Mouse (Mus musculus) embryonic facial prominence, embryonic 13.5 days (tissue): Measurements from ENCODE around the gene Prcd. TPM values are rescaled to one million over a fixed set of nuclear protein-coding genes. Genes with fewer than 3 reads are reported as not detected.
"Not testable (repeated sequence)": the region's sequence is repeated elsewhere in the genome, so short reads cannot be mapped to it uniquely, and the experiment has no call there.

ENCODE experiments used
- ATAC-seq: fragments of 200-750 bp; cut with Nextera tagmentation; 2 replicates; pipeline ENCODE4 v1.8.0; 2017; ENCODE audit warnings: low read depth; ENCODE audit not compliant: insufficient number of reproducible peaks, insufficient read depth, low FRiP score, low TSS enrichment
- H3K27ac ChIP-seq: fragments of 300-500 bp; sonication (generic); 2 replicates; pipeline ENCODE4 v1.5.1; 2015; ENCODE audit warnings: moderate library complexity, mild to moderate bottlenecking, inconsistent platforms
- H3K27me3 ChIP-seq: fragments of 300-500 bp; sonication (generic); 2 replicates; pipeline ENCODE4 v1.6.1; 2015; ENCODE audit warnings: mild to moderate bottlenecking, inconsistent platforms
- H3K36me3 ChIP-seq: fragments of 300-500 bp; sonication (generic); 2 replicates; pipeline ENCODE4 v1.6.1; 2015; ENCODE audit warnings: mild to moderate bottlenecking, inconsistent platforms
- H3K4me1 ChIP-seq: fragments of 300-500 bp; sonication (generic); 2 replicates; pipeline ENCODE4 v1.6.1; 2015; ENCODE audit warnings: inconsistent platforms
- H3K4me2 ChIP-seq: fragments of 300-500 bp; sonication (generic); 2 replicates; pipeline ENCODE4 v1.6.1; 2015; ENCODE audit warnings: moderate library complexity, mild to moderate bottlenecking, inconsistent platforms
- H3K4me3 ChIP-seq: fragments of 300-500 bp; sonication (generic); 2 replicates; pipeline ENCODE4 v1.5.1; 2015; ENCODE audit warnings: mild to moderate bottlenecking, inconsistent platforms
- H3K9ac ChIP-seq: fragments of 300-500 bp; sonication (generic); 2 replicates; pipeline ENCODE4 v1.6.1; 2015; ENCODE audit warnings: mild to moderate bottlenecking, inconsistent platforms
- H3K9me3 ChIP-seq: fragments of 300-500 bp; sonication (generic); 2 replicates; pipeline ENCODE4 v1.6.1; 2016; ENCODE audit warnings: inconsistent platforms
- WGBS: fragments of 180-500 bp; shearing (Covaris S2); methylation state at CpG from one replicate; pipeline ENCODE4 v1.1.7; 2015; ENCODE audit warnings: mixed read lengths; 5-methylcytosine and 5-hydroxymethylcytosine counted together
- polyA plus RNA-seq: library from polyadenylated mRNA; unstranded; fragments of >200 nt; fragmentation: Nextera tagmentation; extraction: Ambion mirVana; gene quantifications from 2 replicates; pipeline ENCODE4 v1.2.1, GENCODE M21; 2015

The Prcd gene
- polyA plus RNA-seq, 1 experiment from 2014 or later = 0.80 TPM

GRCm38 (mm10) chr11:116627072-116628020 is 26.0 kb upstream of the Prcd start:
- WGBS = 38% methylated on average over 10 of the region's 10 CpGs

GRCm38 (mm10) chr11:116628712-116629111 is 24.6 kb upstream of the Prcd start:
- Histone ChIP-seq H3K9me3 (no peaks in the 10 kb centered on the region), H3K27ac (no peak overlapping the region), H3K27me3 (peaks cover 9% of the 10 kb centered on the region; the same call in 1 of the 2 replicates), H3K4me3 (no peak overlapping the region), H3K36me3 (no peaks in the 10 kb centered on the region), H3K4me2 (no peak overlapping the region), H3K9ac (0 out of 2 replicates have a peak overlapping the region, but pooled peaks have one; percentile 21), H3K4me1 (peaks cover 5% of the 10 kb centered on the region; the same call in 1 of the 2 replicates)
- WGBS = 53% methylated on average over 9 of the region's 9 CpGs
- ATAC-seq = no peak

More at GRCm38 (mm10) chr11:116627072-116628020, 26.0 kb upstream of the Prcd start:
- no peak overlapping the region for H3K4me3 ChIP-seq
- no peak for ATAC-seq
- peaks cover 14% of the 10 kb centered on the region; the same call in 1 of the 2 replicates for H3K27me3 ChIP-seq
- no peaks in the 10 kb centered on the region for H3K9me3 ChIP-seq
- H3K4me2 ChIP-seq = no peak overlapping the region
- no peak overlapping the region for H3K27ac ChIP-seq
- no peak overlapping the region for H3K9ac ChIP-seq
- no peaks in the 10 kb centered on the region for H3K36me3 ChIP-seq
- peaks cover 12% of the 10 kb centered on the region for H3K4me1 ChIP-seq

GRCm38 (mm10) chr11:116629472-116629871 is 23.9 kb upstream of the Prcd start:
- H3K27ac ChIP-seq = no peak overlapping the region
- H3K4me3 ChIP-seq = no peak overlapping the region
- no peak overlapping the region for H3K9ac ChIP-seq
- H3K36me3 ChIP-seq = no peaks in the 10 kb centered on the region
- H3K4me1 ChIP-seq = peaks cover 3% of the 10 kb centered on the region; the same call in 1 of the 2 replicates
- peaks cover 7% of the 10 kb centered on the region; the same call in 1 of the 2 replicates for H3K27me3 ChIP-seq
- WGBS = 90% methylated on average over 6 of the region's 6 CpGs
- ATAC-seq = no peak
- H3K4me2 ChIP-seq = no peak overlapping the region
- no peaks in the 10 kb centered on the region for H3K9me3 ChIP-seq

GRCm38 (mm10) chr11:116630171-116630965 is 23.0 kb upstream of the Prcd start:
- no peaks in the 10 kb centered on the region for H3K4me1 ChIP-seq
- no peak overlapping the region for H3K4me2 ChIP-seq
- no peak overlapping the region for H3K27ac ChIP-seq
- WGBS = 34% methylated on average over 12 of the region's 12 CpGs
- H3K4me3 ChIP-seq = no peak overlapping the region
- H3K27me3 ChIP-seq = no peaks in the 10 kb centered on the region
- no peaks in the 10 kb centered on the region for H3K9me3 ChIP-seq
- H3K9ac ChIP-seq = no peak overlapping the region
- ATAC-seq = no peak
- H3K36me3 ChIP-seq = no peaks in the 10 kb centered on the region

GRCm38 (mm10) chr11:116632962-116633361 is 20.4 kb upstream of the Prcd start:
- no peaks in the 10 kb centered on the region for H3K9me3 ChIP-seq
- H3K27ac ChIP-seq = no peak overlapping the region
- ATAC-seq = no peak
- H3K4me3 ChIP-seq = no peak overlapping the region
- WGBS = 75% methylated on average over 10 of the region's 10 CpGs
- H3K4me1 ChIP-seq = no peaks in the 10 kb centered on the region
- no peaks in the 10 kb centered on the region for H3K27me3 ChIP-seq
- no peak overlapping the region for H3K4me2 ChIP-seq
- no peaks in the 10 kb centered on the region for H3K36me3 ChIP-seq
- no peak overlapping the region for H3K9ac ChIP-seq

GRCm38 (mm10) chr11:116636607-116637006 is 16.7 kb upstream of the Prcd start:
- H3K4me1 ChIP-seq = not testable (repeated sequence)

GRCm38 (mm10) chr11:116641168-116641567 is 12.2 kb upstream of the Prcd start:
- Histone ChIP-seq H3K4me2 (no peak overlapping the region), H3K36me3 (no peaks in the 10 kb centered on the region), H3K27ac (no peak overlapping the region), H3K4me1 (peaks cover 25% of the 10 kb centered on the region), H3K4me3 (no peak overlapping the region), H3K9ac (no peak overlapping the region), H3K27me3 (no peaks in the 10 kb centered on the region), H3K9me3 (no peaks in the 10 kb centered on the region)
- no peak for ATAC-seq
- 44% methylated on average over 5 of the region's 5 CpGs for WGBS

More at GRCm38 (mm10) chr11:116636607-116637006, 16.7 kb upstream of the Prcd start:
- not testable (repeated sequence) for H3K27ac ChIP-seq, H3K4me3 ChIP-seq, H3K4me2 ChIP-seq, H3K9ac ChIP-seq, H3K9me3 ChIP-seq, H3K36me3 ChIP-seq, H3K27me3 ChIP-seq, ATAC-seq
- WGBS = 75% methylated on average over 8 of the region's 8 CpGs

GRCm38 (mm10) chr11:116641731-116642130 is 11.6 kb upstream of the Prcd start:
- 66% methylated on average over 3 of the region's 3 CpGs for WGBS
- Histone ChIP-seq H3K27me3 (no peaks in the 10 kb centered on the region), H3K4me2 (no peak overlapping the region), H3K27ac (no peak overlapping the region), H3K9ac (no peak overlapping the region), H3K4me1 (peaks cover 29% of the 10 kb centered on the region), H3K9me3 (no peaks in the 10 kb centered on the region), H3K36me3 (no peaks in the 10 kb centered on the region), H3K4me3 (no peak overlapping the region)
- ATAC-seq = no peak

DNA sequence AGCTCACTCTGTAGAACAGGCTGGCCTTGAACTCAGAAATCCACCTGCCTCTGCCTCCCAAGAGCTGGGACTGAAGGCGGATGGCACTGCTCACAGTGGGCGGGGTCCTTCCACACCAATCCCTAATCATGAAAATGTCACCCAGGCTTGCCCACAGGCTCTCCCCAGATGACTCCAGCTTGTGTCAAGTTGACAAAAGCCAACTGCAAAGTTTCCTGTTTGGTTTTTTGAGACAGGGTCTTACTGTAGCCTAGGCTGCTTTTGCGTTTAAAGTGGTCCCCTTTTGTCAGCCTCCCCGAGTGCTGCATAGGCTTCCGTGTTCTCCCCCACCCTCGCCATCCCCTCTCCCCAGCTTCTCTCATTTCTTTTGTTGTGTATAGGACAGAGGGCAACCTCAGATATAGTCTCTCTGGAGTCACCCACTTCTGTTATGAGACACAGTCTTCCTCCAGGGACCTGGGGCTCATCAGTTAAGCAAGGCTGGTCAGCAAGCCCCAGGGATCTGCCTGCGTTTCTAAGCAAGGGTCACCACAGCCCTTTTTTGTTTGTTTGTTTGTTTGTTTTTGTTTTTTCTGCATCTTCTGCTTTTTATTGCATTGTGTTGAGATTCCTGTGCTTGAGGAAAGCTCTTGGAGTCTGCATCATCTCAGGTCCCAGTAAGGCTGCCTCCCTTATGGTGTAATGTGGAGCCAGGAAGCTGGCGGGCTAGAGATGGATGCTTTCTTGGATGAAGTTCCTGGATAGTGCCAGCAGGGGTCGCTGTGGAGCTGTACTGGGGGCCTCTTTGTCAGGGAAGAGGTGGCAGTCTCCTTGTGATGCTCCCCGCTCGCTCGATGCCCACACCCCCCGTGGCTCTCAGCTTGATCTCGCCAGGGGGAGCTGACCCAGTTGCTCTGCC is 10.4 kb upstream of the Prcd start:
- Histone ChIP-seq H3K4me1 (peaks cover 41% of the 10 kb centered on the region), H3K4me3 (peak overlapping the region; percentile 25), H3K9ac (peak overlapping the region; percentile 40; the same call in 1 of the 2 replicates), H3K27ac (no peak overlapping the region), H3K27me3 (no peaks in the 10 kb centered on the region), H3K36me3 (no peaks in the 10 kb centered on the region), H3K4me2 (peak overlapping the region; percentile 58), H3K9me3 (no peaks in the 10 kb centered on the region)
- WGBS = 37% methylated on average over 14 of the region's 14 CpGs
- ATAC-seq = no peak

DNA sequence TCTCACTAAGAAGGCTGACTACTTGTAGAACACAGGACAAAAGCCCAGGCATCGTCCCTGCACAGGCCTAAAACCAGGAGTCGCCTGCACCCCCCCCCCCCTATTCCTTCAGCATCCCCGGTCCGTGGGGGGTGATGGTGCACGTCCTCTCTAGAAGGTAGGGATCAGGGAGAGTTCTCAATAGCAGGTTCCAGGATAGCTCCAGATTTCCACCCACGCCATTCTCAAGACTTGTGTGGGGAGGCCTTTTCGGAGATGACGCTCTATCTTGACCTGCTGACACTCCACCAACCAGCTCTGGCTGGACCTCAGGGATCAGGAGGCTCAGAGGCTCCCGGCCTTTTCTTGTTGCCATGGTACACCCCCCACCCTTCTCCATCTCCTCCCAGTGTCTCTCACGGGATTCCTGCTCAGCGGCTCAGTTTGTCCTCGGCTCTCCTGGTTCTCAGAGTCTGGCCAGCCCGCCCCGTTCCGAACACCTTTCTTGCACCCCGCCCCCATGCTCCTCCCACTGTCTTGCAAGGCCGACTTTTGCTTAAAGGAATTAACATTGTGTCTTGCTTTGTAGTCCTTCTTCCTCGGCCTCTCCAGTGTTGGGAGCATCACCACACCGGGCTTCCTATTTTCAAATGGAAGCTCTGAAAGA is 9.6 kb upstream of the Prcd start:
- Histone ChIP-seq H3K4me2 (peak overlapping the region; percentile 58), H3K27ac (0 out of 2 replicates have a peak overlapping the region, but pooled peaks have one; percentile 62), H3K27me3 (no peaks in the 10 kb centered on the region; the same call in 1 of the 2 replicates), H3K4me1 (peaks cover 49% of the 10 kb centered on the region), H3K9me3 (no peaks in the 10 kb centered on the region), H3K36me3 (no peaks in the 10 kb centered on the region), H3K4me3 (peak overlapping the region; percentile 25), H3K9ac (peak overlapping the region; percentile 40; the same call in 1 of the 2 replicates)
- 6% methylated on average over 19 of the region's 19 CpGs for WGBS
- no peak for ATAC-seq
